Mouse (Mus musculus) myocyte (in vitro differentiated cells): Measurements from ENCODE around the gene Abcc10.

Experiments
- CEBPB ChIP-seq: IDR thresholded peaks from 2 replicates; pipeline ENCODE4 v1.6.1; 2011; ENCODE audit warnings: mild to moderate bottlenecking, moderate library complexity; ENCODE audit not compliant: poor library complexity, insufficient read depth, severe bottlenecking
- E2F4 ChIP-seq: IDR thresholded peaks from one replicate; pipeline ENCODE4 v1.6.1; 2011; ENCODE audit warnings: mild to moderate bottlenecking, control low read depth, moderate library complexity; ENCODE audit not compliant: insufficient read depth
- MAX ChIP-seq: IDR thresholded peaks from one replicate; pipeline ENCODE4 v1.6.1; 2011; ENCODE audit warnings: low read depth, mild to moderate bottlenecking, control low read depth
- MYOG ChIP-seq, 3 experiments: IDR thresholded peaks; one replicate each; pipeline ENCODE4 v1.6.1; 2011; ENCODE audit warnings: control low read depth in 2 of 3, low read depth in 2 of 3, mild to moderate bottlenecking in 2 of 3; ENCODE audit not compliant: insufficient read length in 2 of 3, control insufficient read depth in 1 of 3, insufficient read depth in 1 of 3
- POLR2A ChIP-seq: IDR thresholded peaks from one replicate; pipeline ENCODE4 v1.6.1; 2011; ENCODE audit warnings: low read depth, mild to moderate bottlenecking, control low read depth, moderate library complexity; ENCODE audit not compliant: insufficient read length
- POLR2AphosphoS2 ChIP-seq: IDR thresholded peaks from one replicate; pipeline ENCODE4 v1.6.1; 2011; ENCODE audit warnings: low read depth, control low read depth; ENCODE audit not compliant: insufficient read length
- REST ChIP-seq: IDR thresholded peaks from one replicate; pipeline ENCODE4 v1.6.1; 2011; ENCODE audit warnings: mild to moderate bottlenecking, control low read depth, moderate library complexity; ENCODE audit not compliant: insufficient read depth, insufficient read length
- TCF12 ChIP-seq: IDR thresholded peaks from one replicate; pipeline ENCODE4 v1.6.1; 2011; ENCODE audit warnings: mild to moderate bottlenecking, control low read depth; ENCODE audit not compliant: poor library complexity, insufficient read depth, severe bottlenecking
- TCF3 ChIP-seq: IDR thresholded peaks from one replicate; pipeline ENCODE4 v1.6.1; 2011; ENCODE audit warnings: low read depth, control low read depth; ENCODE audit not compliant: insufficient read length
- USF1 ChIP-seq: IDR thresholded peaks from one replicate; pipeline ENCODE4 v1.6.1; 2011; ENCODE audit warnings: low read depth, mild to moderate bottlenecking, control low read depth, moderate library complexity

DNA sequence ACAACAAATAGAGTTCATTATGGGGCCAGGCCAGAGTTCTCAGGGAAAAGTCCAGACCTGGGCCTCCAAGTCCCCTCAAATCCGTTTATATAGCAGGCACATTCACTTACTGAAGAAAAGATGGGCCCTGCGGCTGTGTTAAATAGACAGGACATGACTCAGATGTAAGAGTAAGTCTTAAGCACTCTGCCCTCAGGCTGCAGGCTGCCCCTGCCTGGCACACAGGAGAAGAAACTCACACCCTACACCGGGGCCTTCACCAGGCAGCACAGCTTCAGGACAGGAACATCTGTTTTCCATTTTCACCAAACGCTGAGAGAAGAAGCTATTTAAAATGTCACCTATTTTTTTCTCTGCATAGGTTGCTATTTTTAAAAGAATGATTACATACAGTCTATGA lies 50.6 kb downstream of the Abcc10 start:
- TF ChIP-seq MAX = no peak
- no peak for TF ChIP-seq POLR2A
- no peak for TF ChIP-seq USF1
- TF ChIP-seq E2F4 = no peak
- TF ChIP-seq MYOG (IDR thresholded peaks at IDR 0.05; ENCODE audit: control insufficient read depth in 1 of 3, insufficient read depth in 1 of 3, insufficient read length in 2 of 3, low read depth in 2 of 3) = peak in 2 of 3 experiments; percentile 36
- no peak for TF ChIP-seq REST
- no peak for TF ChIP-seq CEBPB
- TF ChIP-seq TCF12 = peak; percentile 55
- TF ChIP-seq POLR2AphosphoS2 = no peak
- no peak for TF ChIP-seq TCF3
